Mouse (Mus musculus) lung, postnatal 0 days (tissue): ENCODE data around the gene Fanca.

ENCODE experiments used
- CTCF ChIP-seq: IDR thresholded peaks from 2 replicates; pipeline ENCODE4 v1.5.1; 2016; ENCODE audit warnings: antibody characterized with exemption, mild to moderate bottlenecking
- EP300 ChIP-seq: IDR thresholded peaks from 2 replicates; pipeline ENCODE4 v1.6.1; 2016; ENCODE audit warnings: antibody characterized with exemption, mild to moderate bottlenecking, control low read depth

DNA sequence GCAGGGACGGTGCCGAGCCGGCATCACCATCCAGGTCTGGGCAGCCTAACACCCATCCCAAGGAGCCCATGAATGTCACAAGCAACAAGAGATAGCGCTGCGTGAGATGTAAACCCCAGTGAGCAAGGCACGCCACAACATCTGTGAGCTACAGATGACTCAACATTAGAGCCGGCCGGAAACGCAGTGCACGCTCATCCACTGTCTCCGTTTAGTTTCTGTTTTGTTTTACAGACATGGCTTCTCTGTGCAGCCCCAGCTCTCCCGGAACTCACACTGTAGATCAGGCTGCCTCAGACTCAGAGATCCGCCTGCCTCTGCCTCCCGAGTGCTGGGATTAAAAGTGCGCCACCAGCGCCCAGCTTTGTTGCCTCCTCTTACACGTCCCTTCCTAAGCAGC lies 31.0 kb downstream of the Fanca start:
- TF ChIP-seq CTCF = no peak
- no peak for TF ChIP-seq EP300
